Mouse (Mus musculus) gastrocnemius, postnatal 14 days (tissue): ENCODE data around the gene Zdhhc25. TPM values are rescaled to one million over a fixed set of nuclear protein-coding genes. Genes with fewer than 3 reads are reported as not detected.

ENCODE experiments used
- DNase-seq: peaks from one replicate; pipeline ENCODE4 v3.0.0; 2021; ENCODE audit warnings: mixed read lengths
- intact Hi-C: fragments of 180-260 bp; cut with DNase I; formaldehyde crosslinking; loops from one replicate; pipeline ENCODE4 v1.15.1; 2025; ENCODE audit warnings: low total_unique reads
- long read RNA-seq, 2 experiments: library from polyadenylated mRNA; stranded (forward); transcript quantifications; one replicate each; pipeline ENCODE4 v2.0.0; 2021
- total RNA-seq, 2 experiments: library from RNA; stranded (reverse); gene quantifications; 2 replicates each; pipeline ENCODE4 v1.2.3; 2021

Gene Zdhhc25
- total RNA-seq, result not detected
- long read RNA-seq, experiment 1, result 0 reads
- long read RNA-seq, experiment 2, result 0 reads

DNA sequence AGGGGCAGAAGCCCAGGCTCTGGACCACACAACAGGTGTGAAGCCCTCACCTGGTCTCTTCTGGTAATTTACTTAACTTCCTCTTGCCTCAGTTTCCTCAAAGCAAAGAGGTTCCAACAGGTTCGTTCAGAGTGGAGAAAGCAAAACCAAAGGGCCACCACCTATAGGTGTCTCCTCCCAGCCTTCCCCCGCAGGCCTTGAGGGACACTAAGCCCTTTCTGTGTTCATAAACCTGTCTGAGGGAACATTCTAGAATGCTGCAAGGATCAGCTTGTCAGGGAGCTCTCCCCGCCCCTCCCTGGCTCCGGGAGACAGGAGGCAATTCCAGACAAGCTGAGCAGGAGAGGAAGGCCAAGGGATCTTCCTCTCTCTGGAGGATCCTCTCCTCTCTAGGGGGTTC is at the start of gene Zdhhc25:
Gene Zdhhc25 (plus strand): TSS at position 301 of the 400 bp plus-strand sequence.
- DNase-seq, result no peak
- intact Hi-C loops, result no loop called here

DNA sequence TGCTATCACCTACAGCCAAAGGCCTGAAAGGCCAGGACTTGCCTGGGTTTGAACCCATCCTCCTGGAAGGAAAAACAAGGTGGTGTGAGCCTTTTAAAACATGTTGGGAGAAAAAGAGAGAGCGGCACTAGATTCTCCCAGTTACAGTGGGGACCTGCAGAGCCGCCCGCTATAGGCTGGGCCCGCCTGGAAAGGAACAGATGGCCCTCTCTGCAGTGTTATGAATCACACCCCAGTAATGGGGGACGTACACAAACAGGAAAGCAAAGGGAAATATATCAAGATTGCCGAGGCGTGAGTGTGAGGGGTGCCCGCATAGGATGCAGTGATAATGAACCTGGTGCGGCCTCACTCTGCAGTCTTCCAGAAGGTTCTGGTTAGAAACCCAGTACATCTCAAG is 47.2 kb upstream of the Zdhhc25 start:
- intact Hi-C loops, result no loop called here
- DNase-seq, result no peak

DNA sequence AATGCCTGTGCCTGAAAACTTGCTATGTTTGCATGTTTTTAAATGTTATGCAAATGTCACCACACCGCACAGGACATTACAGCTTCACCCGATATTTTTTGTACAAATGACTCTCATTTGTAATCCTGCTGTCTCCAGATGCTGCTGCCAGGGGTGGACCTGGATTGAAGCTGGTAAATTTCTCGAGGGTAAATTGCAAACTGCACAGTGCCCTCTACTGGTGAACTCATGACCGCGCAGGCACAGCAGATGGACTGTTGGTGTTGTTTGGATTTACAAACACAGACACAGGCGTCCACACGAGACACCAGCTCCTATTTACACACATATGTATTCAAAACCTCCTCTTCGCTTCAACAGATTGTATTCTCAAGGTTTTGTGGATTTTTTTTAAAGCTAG is 44.6 kb upstream of the Zdhhc25 start:
- no peak for DNase-seq
- intact Hi-C loops, result no loop called here

DNA sequence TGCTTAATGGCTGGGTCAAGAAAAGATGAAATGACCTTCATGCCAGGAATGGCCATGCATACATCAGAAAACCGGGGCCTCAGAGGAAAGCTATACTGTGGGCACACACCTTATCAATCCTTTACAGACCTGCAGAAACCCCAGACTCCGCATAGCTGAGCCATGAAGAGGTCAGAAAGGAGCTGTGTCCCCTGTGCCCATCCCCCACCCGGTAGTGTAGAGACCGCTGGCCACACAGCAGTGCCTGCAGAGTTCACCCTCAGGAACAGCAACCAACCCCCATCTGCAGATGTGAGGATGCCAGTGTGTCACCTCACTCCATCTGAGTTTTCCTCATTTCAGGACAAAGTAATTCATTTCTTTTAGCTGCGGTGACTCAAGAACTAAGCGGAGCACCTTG is 39.5 kb upstream of the Zdhhc25 start:
- no peak for DNase-seq
- intact Hi-C loops, result no loop called here

DNA sequence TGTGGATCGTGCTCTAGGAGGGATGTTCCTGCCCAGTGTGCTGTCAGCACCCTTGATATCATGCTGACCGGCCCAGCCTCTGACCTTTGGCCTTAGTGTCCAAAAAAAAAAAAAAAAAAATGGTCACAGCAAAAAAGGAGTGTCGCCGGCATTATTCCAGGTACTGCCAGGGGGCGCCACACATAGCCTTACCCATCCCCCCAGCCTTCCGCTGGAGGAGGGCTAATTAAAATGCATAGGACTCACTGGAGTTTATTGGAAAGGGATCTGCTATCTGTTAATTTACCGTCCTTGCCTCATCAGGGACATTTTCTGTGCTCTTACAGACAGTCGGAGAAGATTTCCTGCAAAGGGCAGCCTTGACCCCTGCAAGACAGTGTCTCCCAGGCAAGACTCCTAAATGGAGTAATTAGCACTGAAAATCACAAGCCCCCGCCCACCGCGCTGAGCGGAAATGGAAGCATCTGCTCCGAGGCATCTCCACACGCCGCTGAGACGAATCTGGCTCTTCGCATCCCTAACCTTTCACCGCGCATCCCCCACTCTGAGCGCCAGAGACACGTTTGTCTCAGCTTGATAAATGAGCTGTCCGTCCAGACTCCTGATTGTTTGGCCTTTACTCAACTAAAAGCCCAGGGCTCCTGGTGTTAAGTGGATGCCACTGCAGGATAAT is 38.9 kb upstream of the Zdhhc25 start:
- intact Hi-C loops, result no loop called here

DNA sequence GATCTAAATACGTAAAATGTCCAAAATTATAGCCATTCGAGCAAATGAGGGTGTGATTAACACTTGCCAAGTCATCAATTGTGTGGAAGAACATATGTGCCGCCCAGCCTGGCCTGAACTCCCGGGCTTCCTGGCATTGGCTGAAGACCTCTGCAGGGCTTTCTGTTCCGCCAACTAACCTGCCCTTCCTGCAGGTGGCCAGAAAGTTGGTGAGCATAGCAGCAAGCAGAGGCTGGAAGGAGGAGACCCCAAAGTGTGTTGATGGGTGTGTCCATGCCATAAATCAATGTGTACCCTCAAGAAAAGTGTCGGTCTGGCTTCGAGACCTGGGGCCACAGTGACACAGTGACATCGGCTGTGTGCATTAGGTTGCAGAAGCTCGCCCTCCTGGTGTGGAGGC is 34.8 kb upstream of the Zdhhc25 start:
- DNase-seq, result no peak
- intact Hi-C loops, result no loop called here

More for the DNA sequence above, 38.9 kb upstream of the Zdhhc25 start:
- no peak for DNase-seq

DNA sequence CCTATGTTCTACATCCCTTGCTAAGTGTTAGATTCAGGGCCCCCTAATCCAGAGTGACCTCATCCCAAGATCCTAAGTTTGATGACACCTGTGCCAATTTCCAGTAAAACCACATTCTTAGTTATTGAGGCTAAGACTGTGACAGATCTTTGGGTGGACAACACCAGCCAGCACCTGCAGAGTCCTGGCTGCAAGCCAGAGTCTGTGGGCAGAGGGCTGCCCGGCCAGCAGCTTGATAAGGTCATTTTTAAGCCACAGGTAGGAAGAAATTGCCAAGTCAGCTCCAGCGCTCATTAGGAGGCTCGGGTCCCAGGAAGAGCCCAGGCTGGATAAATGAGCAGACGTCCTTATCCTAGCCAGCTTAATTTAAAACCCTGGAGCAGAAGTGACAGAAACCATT is 34.3 kb upstream of the Zdhhc25 start:
- intact Hi-C loops, result no loop called here
- DNase-seq, result no peak

DNA sequence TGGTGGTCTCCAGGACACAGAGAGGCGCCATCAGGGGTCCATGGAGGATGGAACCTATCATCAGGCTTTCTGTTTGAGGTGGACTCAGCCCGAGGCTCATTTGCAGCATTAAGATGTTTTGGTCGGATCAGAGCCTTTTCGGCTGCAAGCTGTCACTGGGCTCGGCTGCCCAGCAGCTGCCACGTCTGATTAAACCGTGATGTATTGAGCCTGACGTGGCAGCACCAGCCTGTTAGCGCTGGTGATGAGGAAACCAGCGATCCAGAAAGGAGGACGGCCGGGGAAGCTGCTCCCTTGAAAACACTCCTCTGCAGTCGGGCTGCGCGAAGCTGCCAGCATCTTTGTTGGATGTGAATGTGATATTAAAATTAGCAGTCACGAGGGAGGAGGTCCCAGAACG is 29.4 kb upstream of the Zdhhc25 start:
- intact Hi-C loops, result no loop called here
- no peak for DNase-seq

DNA sequence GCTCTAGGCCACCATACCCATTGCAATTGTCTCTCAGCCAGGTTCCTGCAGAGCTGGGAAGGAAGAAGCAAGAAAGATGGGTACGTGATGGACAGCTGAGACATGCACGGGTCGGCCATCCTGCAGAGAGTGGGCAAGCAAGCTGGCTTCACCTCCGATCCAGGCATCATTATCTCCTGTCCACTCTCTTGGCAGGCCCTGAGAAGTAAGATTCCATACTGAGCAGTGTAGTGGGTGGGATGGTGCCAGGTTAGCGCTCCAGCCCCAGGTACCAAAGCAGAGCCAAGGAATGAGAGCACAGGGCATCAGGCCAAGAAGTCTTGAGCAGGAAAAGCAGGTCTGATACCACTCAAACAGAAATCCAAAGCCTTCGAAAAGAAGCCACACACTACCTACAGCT is 20.6 kb upstream of the Zdhhc25 start:
- intact Hi-C loops, result no loop called here
- no peak for DNase-seq

DNA sequence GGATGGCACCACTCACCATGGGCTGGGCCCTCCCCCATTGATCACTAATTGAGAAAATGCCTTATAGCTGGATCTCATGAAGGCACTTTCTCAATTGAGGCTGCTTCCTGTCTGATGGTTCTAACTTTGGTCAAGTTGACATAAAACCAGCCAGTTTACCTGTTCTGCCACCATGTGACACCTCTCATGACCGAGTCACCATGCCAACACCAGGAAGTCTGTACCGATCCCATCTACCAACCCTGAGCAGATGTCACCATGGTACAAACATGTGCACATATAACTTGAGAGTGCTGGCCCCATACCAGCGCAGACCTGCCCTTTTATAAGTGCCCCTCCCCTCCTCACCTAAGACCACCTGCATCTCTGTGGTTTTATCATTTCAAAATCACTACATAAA is 2.4 kb downstream of the Zdhhc25 start:
- intact Hi-C loops, result no loop called here
- DNase-seq, result no peak

DNA sequence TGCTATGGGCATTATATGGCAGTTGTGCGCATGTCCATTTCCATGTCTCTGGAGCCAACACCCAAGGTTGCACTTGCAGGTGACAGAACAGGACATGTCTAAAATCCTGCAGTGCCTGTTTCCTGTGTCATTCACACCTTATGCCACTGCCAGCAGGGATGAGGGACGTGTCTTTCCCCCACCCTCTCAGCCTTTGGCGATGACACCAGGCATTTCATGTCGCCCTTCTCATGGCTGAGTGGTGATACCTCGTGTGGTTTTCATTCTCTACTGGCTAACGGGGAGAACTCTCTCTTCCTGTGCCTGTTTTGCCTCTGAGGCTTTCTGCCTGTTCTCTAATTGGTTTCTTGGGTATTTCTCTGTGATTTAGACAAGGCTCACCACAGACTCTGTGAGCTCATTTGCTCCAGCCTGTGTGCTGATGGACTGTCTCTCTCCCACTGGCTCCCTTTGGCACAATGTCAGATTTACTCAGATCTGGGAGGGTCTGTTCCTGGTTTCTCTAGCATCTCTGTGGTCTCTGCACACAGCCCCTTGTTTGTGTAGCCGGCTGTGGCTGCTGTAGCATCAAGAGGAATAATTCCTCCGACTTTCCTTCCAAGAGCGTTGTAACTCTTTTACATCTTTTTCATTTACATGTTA is 3.1 kb downstream of the Zdhhc25 start:
- intact Hi-C loops, result no loop called here
- DNase-seq, result no peak

DNA sequence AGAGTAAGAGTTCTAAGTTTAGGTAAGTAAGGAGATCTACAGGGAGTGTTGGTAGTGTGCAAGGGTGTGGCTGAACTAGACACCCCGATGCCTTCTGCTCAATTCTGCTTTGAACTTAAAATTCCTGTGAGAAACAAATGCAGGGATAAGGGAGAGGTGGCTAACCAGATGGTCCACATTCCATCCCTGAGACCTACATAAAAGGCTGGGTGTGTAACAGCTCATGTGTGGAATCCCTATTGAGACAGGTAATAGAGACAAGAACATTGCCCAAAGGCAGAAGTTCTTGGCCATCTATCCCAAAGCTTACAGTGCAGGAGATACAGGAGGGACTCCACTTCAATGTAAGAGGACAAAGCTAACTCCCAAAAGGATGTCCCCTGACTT is 3.6 kb downstream of the Zdhhc25 start:
- intact Hi-C loops, result no loop called here
- DNase-seq, result no peak

DNA sequence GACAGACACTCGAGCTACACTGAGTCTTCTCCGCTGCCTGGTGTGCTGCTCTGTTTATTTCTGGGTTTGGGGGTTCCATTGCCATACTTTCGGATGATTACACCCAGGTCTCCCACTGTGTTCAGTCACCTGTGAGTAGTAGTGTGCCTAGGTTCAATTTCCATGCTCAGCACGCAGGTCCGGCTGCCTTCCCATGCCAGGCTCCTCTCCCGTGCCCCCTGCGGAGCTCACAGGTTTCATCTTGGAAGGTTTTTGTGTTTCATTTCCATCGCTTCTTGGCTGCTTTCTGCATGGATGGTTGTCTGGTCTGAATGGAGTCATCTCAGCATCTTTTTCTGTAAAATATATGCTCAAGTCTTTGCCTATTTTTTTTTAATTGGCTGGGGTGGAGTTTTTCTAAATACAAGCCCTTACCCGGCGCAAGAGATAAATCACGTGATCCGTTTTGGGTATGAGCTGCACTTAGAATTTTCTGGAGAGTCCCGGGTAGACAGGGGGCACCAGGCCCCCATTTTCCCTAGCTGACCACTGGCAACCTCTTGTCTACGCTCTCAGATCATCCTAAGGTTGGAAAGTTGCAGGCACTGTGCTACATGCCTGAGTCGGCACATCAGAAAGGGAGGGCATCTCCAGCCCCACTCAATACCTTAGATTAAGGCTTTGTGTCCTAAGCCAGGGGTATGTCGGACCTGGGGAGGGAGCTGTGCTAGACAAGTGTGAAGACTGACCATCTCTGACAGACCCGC is 4.7 kb downstream of the Zdhhc25 start:
- intact Hi-C loops, result no loop called here
- no peak for DNase-seq

DNA sequence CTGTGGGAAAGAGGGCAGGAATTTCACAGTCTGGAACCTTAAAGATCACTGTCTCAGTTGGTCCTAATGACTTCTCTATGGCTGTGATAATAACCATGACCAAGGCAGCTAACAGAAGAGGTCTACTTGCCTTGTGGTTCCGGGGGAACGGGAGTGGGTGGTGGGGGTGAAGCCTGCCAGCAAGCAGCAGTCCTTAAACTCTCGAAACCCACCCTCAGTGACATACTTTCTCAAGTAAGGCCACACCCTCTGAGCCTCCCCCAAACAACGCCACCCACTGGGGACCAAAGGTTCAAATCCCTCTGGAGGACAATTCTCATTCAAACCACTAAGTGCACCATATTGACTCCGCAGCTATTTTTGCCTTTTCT is 5.3 kb downstream of the Zdhhc25 start:
- intact Hi-C loops, result no loop called here
- no peak for DNase-seq

DNA sequence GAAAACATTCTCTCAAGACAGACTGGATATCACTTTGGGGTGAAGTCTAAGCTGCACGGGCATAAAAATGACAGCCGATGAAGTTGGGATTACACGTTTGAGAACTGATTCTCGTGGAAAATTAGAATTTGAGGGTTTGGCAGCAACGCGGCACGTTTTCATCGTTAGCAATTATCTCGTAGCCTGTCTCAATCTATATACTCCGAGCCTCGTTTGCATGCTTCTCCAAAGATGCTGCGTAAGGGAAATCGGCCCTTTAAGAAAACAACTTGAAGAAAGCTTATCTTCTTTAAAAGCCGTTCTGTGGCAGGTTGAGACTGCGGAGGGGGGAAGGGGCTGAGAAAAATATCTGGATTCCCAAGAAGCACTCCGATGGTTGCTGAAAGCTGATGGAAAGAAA is 17.0 kb downstream of the Zdhhc25 start:
- intact Hi-C loops, result no loop called here
- no peak for DNase-seq

DNA sequence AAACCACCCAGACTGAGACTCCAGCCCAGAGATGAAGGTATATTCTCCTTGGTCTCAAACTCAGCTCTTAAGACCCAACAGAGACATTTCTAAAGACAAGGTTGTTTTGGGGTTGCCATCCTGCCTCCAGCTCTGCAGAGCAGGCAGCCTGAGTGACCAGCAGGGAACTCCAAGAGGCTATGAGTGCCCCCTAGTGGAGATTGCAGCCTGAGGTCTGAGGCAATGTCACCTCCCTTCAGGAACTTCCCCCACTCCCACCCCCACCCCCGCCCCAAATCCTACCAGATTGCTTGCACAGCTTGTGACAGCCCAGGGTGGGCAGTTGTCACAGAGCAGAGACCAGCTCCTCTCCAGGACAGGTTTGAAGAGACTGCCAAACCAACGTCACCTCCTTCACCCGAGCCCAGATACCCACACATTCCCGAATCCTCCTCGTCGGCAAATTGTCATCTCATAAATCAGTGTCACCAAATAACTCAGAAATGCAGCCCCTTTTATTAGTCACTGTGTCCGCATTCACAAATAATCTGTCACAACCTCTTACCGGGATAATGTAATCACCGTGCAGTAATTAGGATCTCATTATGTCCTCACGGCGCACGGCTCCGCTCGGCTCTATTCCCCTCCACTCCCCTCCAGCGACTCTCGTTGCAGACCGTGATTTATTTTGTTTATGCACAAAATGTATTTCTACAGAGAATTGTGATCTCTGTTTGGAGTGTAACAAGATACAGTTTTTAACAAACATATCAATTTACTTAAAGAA is 18.1 kb downstream of the Zdhhc25 start:
- no peak for DNase-seq
- intact Hi-C loops, result no loop called here

DNA sequence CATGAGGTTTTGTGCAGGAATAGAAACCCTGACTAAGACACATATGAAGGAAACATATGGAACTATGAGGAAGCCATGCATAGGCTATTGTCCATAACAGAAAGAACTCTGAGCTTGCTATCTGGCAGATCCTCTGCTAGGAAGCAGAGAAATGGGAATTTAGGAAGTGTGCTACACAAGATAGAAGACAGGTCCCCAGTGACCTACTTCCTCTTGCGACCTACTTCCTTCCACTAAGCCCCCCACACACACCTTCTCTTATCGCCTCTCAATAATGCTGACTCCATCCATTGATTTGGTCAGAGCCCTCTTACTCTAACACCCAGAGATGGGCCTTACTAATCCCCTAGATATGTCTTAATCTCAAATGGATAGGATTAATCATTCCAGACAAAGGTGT is 19.9 kb downstream of the Zdhhc25 start:
- intact Hi-C loops, result no loop called here
- DNase-seq, result no peak

DNA sequence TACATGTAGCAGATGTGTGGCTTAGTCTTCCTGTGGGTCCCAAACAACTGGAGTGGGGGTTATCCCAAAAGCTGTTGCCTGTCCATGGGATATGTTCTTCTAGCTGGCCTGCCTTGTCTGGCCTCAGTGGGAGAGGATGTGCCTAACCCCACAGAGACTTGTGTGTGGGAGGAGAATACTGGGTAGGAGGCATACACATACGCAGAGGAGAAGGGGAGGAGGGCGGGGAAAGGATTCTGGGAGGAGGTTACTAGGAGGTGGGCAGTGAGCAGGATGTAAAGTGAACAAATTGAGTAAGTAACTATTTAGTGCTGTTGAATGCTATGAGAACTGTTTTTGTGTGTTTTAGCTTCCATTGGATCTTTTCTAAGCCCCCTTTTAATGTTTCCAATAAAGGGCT is 23.8 kb downstream of the Zdhhc25 start:
- intact Hi-C loops, result no loop called here
- DNase-seq, result no peak

DNA sequence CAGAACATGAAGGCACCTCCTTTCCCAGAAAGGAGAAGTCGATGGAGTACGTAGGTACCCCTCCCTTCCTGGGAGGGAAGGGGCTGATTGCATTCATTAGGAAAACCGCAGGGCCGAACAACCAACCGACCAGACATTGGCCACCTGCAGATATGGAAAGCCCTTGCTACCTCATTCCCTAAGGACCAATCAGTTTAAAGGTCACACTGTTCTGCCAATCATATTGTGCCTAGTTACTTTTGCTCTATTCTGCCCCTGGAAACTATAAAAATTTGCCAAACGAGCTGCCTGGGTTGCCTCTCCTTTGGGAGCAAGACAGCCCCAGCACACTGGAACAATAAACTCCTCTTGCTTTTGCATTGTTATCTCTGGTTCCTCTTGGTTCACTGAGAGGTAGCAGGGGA is 24.8 kb downstream of the Zdhhc25 start:
- intact Hi-C loops, result no loop called here
- no peak for DNase-seq

DNA sequence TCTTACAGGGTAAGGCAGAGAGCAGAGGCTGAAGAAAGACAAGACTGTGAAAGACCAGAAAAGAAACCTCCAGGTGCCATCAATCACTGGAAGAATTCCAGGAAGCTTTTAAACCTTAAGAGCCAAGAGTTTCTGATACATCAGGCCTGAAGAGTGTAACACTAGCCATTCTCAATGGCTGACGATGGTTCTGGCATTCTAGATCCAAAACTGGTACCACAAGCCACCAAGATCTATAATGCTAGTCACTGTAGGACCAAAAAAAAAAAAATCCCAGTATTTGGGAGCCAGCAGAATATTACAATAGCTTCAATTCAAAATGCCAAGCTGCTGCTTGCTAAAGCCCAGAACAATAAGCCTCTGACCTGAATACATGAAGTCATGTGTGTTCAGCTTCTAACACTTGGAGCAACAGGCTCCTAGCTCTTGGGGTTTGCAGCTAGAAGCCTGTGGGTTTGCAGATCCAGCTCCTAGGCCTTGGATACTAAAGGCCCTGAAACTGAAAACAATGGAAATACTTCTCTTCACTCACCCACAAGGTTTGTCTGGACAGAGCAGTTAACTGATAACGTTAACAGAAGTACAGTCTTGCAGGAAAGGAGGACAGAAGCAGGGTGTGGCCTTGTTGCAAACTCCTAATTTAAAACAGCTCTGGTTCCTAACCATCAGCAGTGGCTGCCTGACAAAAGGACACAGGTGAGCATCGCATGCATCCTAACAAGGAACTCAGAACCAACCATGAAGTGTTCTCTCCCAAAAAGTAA is 25.4 kb downstream of the Zdhhc25 start:
- intact Hi-C loops, result no loop called here
- DNase-seq, result no peak
